ENCODE assay signal across 14 mouse cellular contexts in the genomic region with DNA sequence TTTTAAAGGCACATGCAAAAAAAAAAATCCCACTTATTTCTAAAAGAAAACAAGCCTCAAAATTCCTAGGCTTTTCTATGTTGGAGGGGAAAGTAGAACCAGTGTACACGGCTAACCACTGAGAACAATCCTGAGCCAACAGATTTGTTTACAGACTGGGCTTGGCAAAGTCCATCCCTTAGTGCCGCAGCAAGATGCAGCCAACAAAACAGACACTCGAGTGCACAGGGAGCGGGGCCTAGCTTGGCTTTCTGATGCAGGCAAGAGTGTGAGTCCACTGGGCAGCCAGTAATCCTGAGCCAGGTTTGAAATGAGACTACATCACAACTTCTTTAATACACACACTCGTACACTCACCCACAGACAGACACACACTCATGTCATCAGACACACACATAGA.
DNase-seq lines count a peak whose midpoint lies in the region; ATAC-seq and TF ChIP-seq lines count a peak whose summit lies in the region.
"Had no signal": no experiment of that assay in that cellular context is flagged by ENCODE, and none has a peak within 500 bp of the region (broad histone marks: within the 10 kb centered on the region; RNA-seq: fewer than 3 reads in every experiment).

No protein-coding gene starts in this region.

- ATAC-seq in lung, embryonic 14.5 days (ENCODE audit: insufficient read depth): no peak
- ATAC-seq: intestine, embryonic 15.5 days had no signal

- peak overlapping the region; percentile 89 for H3K27ac ChIP-seq in gastrocnemius, adult 2 months
- H3K27ac ChIP-seq in lung, embryonic 14.5 days (ENCODE audit: low read depth): no peak overlapping the region
- H3K27ac ChIP-seq: forebrain, embryonic 12.5 days; intestine, embryonic 15.5 days had no signal

- TF ChIP-seq CTCF in gastrocnemius, adult 2 months (IDR thresholded peaks at IDR 0.05): no peak
- TF ChIP-seq CTCF in lung, embryonic 14.5 days (IDR thresholded peaks at IDR 0.05; ENCODE audit: low read depth): no peak
- TF ChIP-seq CTCF in brain, embryonic 14.5 days (IDR thresholded peaks at IDR 0.05; ENCODE audit: borderline replicate concordance, extremely low read depth, insufficient read depth, insufficient read length): no peak

- peak; percentile 74 for DNase-seq in gastrocnemius, adult 2 months
- DNase-seq in gastrocnemius, postnatal 36 days: no peak
- DNase-seq in lung, embryonic 14.5 days: peak; percentile 37
- DNase-seq in lung, postnatal 14 days: no peak
- peak; percentile 60 for DNase-seq in brain, embryonic 14.5 days (ENCODE audit: low read depth)
- DNase-seq in cerebellum, postnatal 25 days: peak; percentile 75 to 80
- DNase-seq in left cerebral cortex, adult 11 months (ENCODE audit: low spot score): no peak
- no peak for DNase-seq in layer of hippocampus, adult 8-10 months (ENCODE audit: low spot score in 2 of 2)
- DNase-seq: adrenal gland, postnatal 36 days; kidney, postnatal 14 days; layer of hippocampus, postnatal 36 days had no signal

- intact Hi-C loops in gastrocnemius, adult 2 months (cut with DNase I): no loop called here
- intact Hi-C loops in gastrocnemius, postnatal 36 days (cut with DNase I): no loop called here

- TF ChIP-seq POLR2A in brain, embryonic 14.5 days (IDR thresholded peaks at IDR 0.05; ENCODE audit: borderline replicate concordance, extremely low read depth, insufficient read depth, insufficient read length, poor library complexity, severe bottlenecking): no peak

- WGBS in lung, embryonic 14.5 days: 50% methylated on average over 5 of the region's 5 CpGs

- H3K36me3 ChIP-seq in lung, embryonic 14.5 days (ENCODE audit: insufficient read depth): no peaks in the 10 kb centered on the region
- H3K36me3 ChIP-seq: forebrain, embryonic 12.5 days; heart, embryonic 12.5 days; intestine, embryonic 15.5 days had no signal

- H3K27me3 ChIP-seq in lung, embryonic 14.5 days (ENCODE audit: insufficient read depth, low read length): no peaks in the 10 kb centered on the region
- H3K27me3 ChIP-seq: forebrain, embryonic 12.5 days; heart, embryonic 12.5 days; intestine, embryonic 15.5 days had no signal

- H3K4me1 ChIP-seq in lung, embryonic 14.5 days (ENCODE audit: insufficient read depth): peaks cover 16% of the 10 kb centered on the region

- no peak overlapping the region for H3K4me3 ChIP-seq in gastrocnemius, adult 2 months
- H3K4me3 ChIP-seq in lung, embryonic 14.5 days (ENCODE audit: low read depth, low read length): no peak overlapping the region
- H3K4me3 ChIP-seq: forebrain, embryonic 12.5 days; heart, embryonic 12.5 days; intestine, embryonic 15.5 days had no signal

- H3K9ac ChIP-seq in lung, embryonic 14.5 days: no peak overlapping the region
- H3K9ac ChIP-seq: forebrain, embryonic 12.5 days; heart, embryonic 12.5 days; intestine, embryonic 15.5 days had no signal

- no peak overlapping the region for H3K4me2 ChIP-seq in lung, embryonic 14.5 days
- H3K4me2 ChIP-seq: forebrain, embryonic 12.5 days; heart, embryonic 12.5 days; intestine, embryonic 15.5 days had no signal

- H3K9me3 ChIP-seq in lung, embryonic 14.5 days (ENCODE audit: low read depth, low read length): no peaks in the 10 kb centered on the region
- H3K9me3 ChIP-seq: forebrain, embryonic 12.5 days; heart, embryonic 12.5 days; intestine, embryonic 15.5 days had no signal

Comparison
In these comparisons a context has a peak if more than half of its experiments do, and no peak if none do; other contexts are left out.
1. DNase-seq: peak in gastrocnemius, adult 2 months (single experiment), lung, embryonic 14.5 days (single experiment), brain, embryonic 14.5 days (single experiment) and cerebellum, postnatal 25 days (2 of 2); none in gastrocnemius, postnatal 36 days (0 of 2), lung, postnatal 14 days (single experiment), left cerebral cortex, adult 11 months (single experiment) and layer of hippocampus, adult 8-10 months (0 of 2).